Mouse (Mus musculus): ENCODE results near the gene Abcc6.

DNA sequence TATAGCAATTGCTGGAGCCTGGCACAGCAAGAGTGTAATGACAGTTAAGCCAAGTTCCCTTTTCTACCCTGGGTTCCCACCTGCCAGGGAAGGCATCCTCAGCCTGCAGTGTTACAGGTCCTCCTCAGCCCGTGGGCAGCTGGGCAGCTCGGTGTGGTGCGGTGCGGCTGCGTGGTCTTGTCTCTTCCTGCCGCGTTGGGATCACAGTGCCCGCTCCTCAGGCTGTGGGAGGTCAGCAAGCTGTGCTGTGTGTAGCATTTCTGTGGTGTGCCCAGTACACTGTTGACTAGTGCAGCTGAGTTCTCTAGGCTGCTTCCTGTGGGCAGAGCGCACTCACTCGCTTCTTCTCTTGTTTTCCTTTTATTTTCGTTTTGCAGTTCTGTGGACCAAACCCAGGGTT is 28.8 kb upstream of the Abcc6 start:
- TF ChIP-seq EP300 (IDR thresholded peaks at IDR 0.05; ENCODE audit: low read length) (no peak), CTCF (conservative IDR thresholded peaks at IDR 0.05 in 1 of 2, IDR thresholded peaks at IDR 0.05 in 1 of 2; ENCODE audit: low read depth in 2 of 2, low read length in 2 of 2) (no peak), MAX (IDR thresholded peaks at IDR 0.05; ENCODE audit: low read length) (no peak), RCOR1 (conservative IDR thresholded peaks at IDR 0.05; ENCODE audit: low read depth, low read length) (no peak), CHD2 (IDR thresholded peaks at IDR 0.05; ENCODE audit: low read length) (no peak), POLR2A (IDR thresholded peaks at IDR 0.05; ENCODE audit: low read depth, low read length) (no peak)
